Mouse (Mus musculus): ENCODE results near the gene Cdc34b. TPM values are rescaled to one million over a fixed set of nuclear protein-coding genes. Genes with fewer than 3 reads are reported as not detected.

Cdc34b gene
- total RNA-seq, 2 experiments from 2014 or later: 0.82 to 1.3 TPM

- intact Hi-C loops (cut with DNase I): no loop called here
- Histone ChIP-seq H3K27ac (no peak overlapping the region), H3K4me3 (no peak overlapping the region)
- DNase-seq: no peak
- no peak for TF ChIP-seq CTCF (IDR thresholded peaks at IDR 0.05)
Measured at GRCm38 (mm10) chr11:94760364-94760763, 18.8 kb downstream of the Cdc34b start.

- intact Hi-C loops (cut with DNase I): no loop called here
- TF ChIP-seq CTCF (IDR thresholded peaks at IDR 0.05): no peak
- no peak for DNase-seq
- Histone ChIP-seq H3K4me3 (no peak overlapping the region), H3K27ac (no peak overlapping the region)
Measured at GRCm38 (mm10) chr11:94760799-94761198, 19.2 kb downstream of the Cdc34b start.

GRCm38 (mm10) chr11:94762281-94762680 lies 20.7 kb downstream of the Cdc34b start:
- no peak for DNase-seq
- H3K4me3 ChIP-seq: no peak overlapping the region
- intact Hi-C loops (cut with DNase I): no loop called here
- no peak overlapping the region for H3K27ac ChIP-seq
- no peak for TF ChIP-seq CTCF (IDR thresholded peaks at IDR 0.05)

- no peak for DNase-seq
- TF ChIP-seq CTCF (IDR thresholded peaks at IDR 0.05): no peak
Measured at GRCm38 (mm10) chr11:94762775-94763174, 21.2 kb downstream of the Cdc34b start.

GRCm38 (mm10) chr11:94767241-94767640 lies 25.7 kb downstream of the Cdc34b start:
- TF ChIP-seq CTCF (IDR thresholded peaks at IDR 0.05): no peak
- intact Hi-C loops (cut with DNase I): no loop called here
- DNase-seq: no peak

More at GRCm38 (mm10) chr11:94762775-94763174, 21.2 kb downstream of the Cdc34b start:
- no peak overlapping the region for H3K27ac ChIP-seq
- intact Hi-C loops (cut with DNase I): no loop called here
- no peak overlapping the region for H3K4me3 ChIP-seq

GRCm38 (mm10) chr11:94772363-94773055 lies 30.9 kb downstream of the Cdc34b start:
- TF ChIP-seq CTCF (IDR thresholded peaks at IDR 0.05): no peak
- Histone ChIP-seq H3K4me3 (no peak overlapping the region), H3K27ac (no peak overlapping the region)
- intact Hi-C loops (cut with DNase I): no loop called here
- no peak for DNase-seq

More at GRCm38 (mm10) chr11:94767241-94767640, 25.7 kb downstream of the Cdc34b start:
- no peak overlapping the region for H3K4me3 ChIP-seq
- no peak overlapping the region for H3K27ac ChIP-seq

- Histone ChIP-seq H3K4me3 (no peak overlapping the region), H3K27ac (no peak overlapping the region)
- DNase-seq: no peak
- TF ChIP-seq CTCF (IDR thresholded peaks at IDR 0.05): peak; percentile 22; the same call in 1 of the 2 replicates
- intact Hi-C loops (cut with DNase I): no loop called here
Measured at GRCm38 (mm10) chr11:94773851-94774250, 32.3 kb downstream of the Cdc34b start.

GRCm38 (mm10) chr11:94774887-94775497 lies 33.4 kb downstream of the Cdc34b start:
- intact Hi-C loops (cut with DNase I): no loop called here
- no peak overlapping the region for H3K27ac ChIP-seq
- DNase-seq: no peak
- TF ChIP-seq CTCF (IDR thresholded peaks at IDR 0.05): no peak
- no peak overlapping the region for H3K4me3 ChIP-seq

GRCm38 (mm10) chr11:94782603-94783002 lies 41.0 kb downstream of the Cdc34b start, which contains the start of gene Tmem92:
TSS of gene Tmem92 (minus strand) at chr11:94782703.
- intact Hi-C loops (cut with DNase I): loop anchor here (10.0 kb wide), 1 partner anchor 48 kb away; no protein-coding TSS in a partner anchor
- TF ChIP-seq CTCF (IDR thresholded peaks at IDR 0.05): no peak

GRCm38 (mm10) chr11:94785247-94785646 lies 43.7 kb downstream of the Cdc34b start:
- DNase-seq: peak; percentile 67
- intact Hi-C loops (cut with DNase I): loop anchor here (10.0 kb wide), 1 partner anchor 50 kb away; no protein-coding TSS in a partner anchor
- Histone ChIP-seq H3K27ac (no peak overlapping the region), H3K4me3 (no peak overlapping the region)
- TF ChIP-seq CTCF (IDR thresholded peaks at IDR 0.05): peak; percentile 79

More at GRCm38 (mm10) chr11:94782603-94783002, 41.0 kb downstream of the Cdc34b start, which contains the start of gene Tmem92:
- Histone ChIP-seq H3K27ac (no peak within 1 kb of the TSS), H3K4me3 (no peak within 1 kb of the TSS)
- DNase-seq: no peak

GRCm38 (mm10) chr11:94791700-94792099 lies 50.1 kb downstream of the Cdc34b start:
- no peak overlapping the region for H3K4me3 ChIP-seq
- no peak overlapping the region for H3K27ac ChIP-seq
- intact Hi-C loops (cut with DNase I): no loop called here
- no peak for TF ChIP-seq CTCF (IDR thresholded peaks at IDR 0.05)
- DNase-seq: no peak

Other genes with a start within 250 kb of the Cdc34b start
- gene Epn3, start 241.8 kb upstream of the Cdc34b start, total RNA-seq (2021): under 1 TPM in 1 of 2 experiments, not detected in 1; 0.05 TPM
- gene Mycbpap, start 220.0 kb upstream of the Cdc34b start, total RNA-seq (2021): not detected
- 1 to 10 TPM; 2.9 to 4.1 TPM for gene Rsad1, start 192.5 kb upstream of the Cdc34b start, total RNA-seq (2021)
- 10 to 100 TPM in 1 of 2 experiments, 1 to 10 TPM in 1; 9.5 to 69.2 TPM for gene Chad, start 176.7 kb upstream of the Cdc34b start, total RNA-seq (2021)
- 1 to 10 TPM; 1.6 to 3.6 TPM for gene Acsf2, start 139.9 kb upstream of the Cdc34b start, total RNA-seq (2021)
- 10 to 100 TPM; 35.8 to 37.5 TPM for gene Lrrc59, start 112.0 kb upstream of the Cdc34b start, total RNA-seq (2021)
- gene Mrpl27, start 88.0 kb upstream of the Cdc34b start, total RNA-seq (2021): 10 to 100 TPM; 50.4 to 59.8 TPM
- not detected for gene Eme1, start 87.8 kb upstream of the Cdc34b start, total RNA-seq (2021)
- gene Xylt2, start 64.3 kb upstream of the Cdc34b start, total RNA-seq (2021): 1 to 10 TPM; 3.6 to 3.9 TPM
- gene Gm11541, start 37.3 kb upstream of the Cdc34b start, total RNA-seq (2021): not detected
- not detected for gene Tmem92, start 40.9 kb downstream of the Cdc34b start, total RNA-seq (2021)
- gene Col1a1, start 194.4 kb downstream of the Cdc34b start, total RNA-seq (2021): 100 to 1,000 TPM; 154 to 483 TPM
- gene Hils1, start 225.8 kb downstream of the Cdc34b start, total RNA-seq (2021): not detected
- 100 to 1,000 TPM; 252 to 278 TPM for gene Sgca, start 234.5 kb downstream of the Cdc34b start, total RNA-seq (2021)
- gene Ppp1r9b, start 249.3 kb downstream of the Cdc34b start, total RNA-seq (2021): 10 to 100 TPM; 18.3 to 25.7 TPM